Mouse (Mus musculus): ENCODE measurements around the gene Ezr. TPM values are rescaled to one million over a fixed set of nuclear protein-coding genes. Genes with fewer than 3 reads are reported as not detected.

Ezr gene
- total RNA-seq, 2 experiments from 2014 or later = 49.2 to 53.6 TPM

GRCm38 (mm10) chr17:6771661-6772489, 10.7 kb downstream of the Ezr start:
- DNase-seq (ENCODE audit: low spot score in 2 of 2) = no peak

DNA sequence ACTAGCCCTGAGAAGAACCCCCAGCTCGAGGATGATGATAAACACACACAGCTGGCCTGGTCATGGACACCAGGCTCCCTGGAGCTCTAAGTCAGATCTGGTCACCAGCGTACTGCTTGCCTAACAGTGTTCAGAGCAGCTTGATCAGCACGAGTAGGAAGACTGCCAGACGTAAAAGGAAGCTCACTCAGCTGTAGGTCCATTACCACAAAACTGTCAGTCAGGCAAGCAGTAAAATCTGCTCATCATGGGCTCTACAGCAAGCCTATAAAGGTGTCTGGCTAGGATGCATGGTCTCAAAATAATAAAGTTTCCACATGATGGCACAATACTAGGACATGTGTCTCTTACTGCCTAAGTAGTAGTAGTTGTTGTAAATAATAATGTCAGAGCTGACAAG, 13.0 kb downstream of the Ezr start:
- no peak for DNase-seq (ENCODE audit: low spot score in 2 of 2)

DNA sequence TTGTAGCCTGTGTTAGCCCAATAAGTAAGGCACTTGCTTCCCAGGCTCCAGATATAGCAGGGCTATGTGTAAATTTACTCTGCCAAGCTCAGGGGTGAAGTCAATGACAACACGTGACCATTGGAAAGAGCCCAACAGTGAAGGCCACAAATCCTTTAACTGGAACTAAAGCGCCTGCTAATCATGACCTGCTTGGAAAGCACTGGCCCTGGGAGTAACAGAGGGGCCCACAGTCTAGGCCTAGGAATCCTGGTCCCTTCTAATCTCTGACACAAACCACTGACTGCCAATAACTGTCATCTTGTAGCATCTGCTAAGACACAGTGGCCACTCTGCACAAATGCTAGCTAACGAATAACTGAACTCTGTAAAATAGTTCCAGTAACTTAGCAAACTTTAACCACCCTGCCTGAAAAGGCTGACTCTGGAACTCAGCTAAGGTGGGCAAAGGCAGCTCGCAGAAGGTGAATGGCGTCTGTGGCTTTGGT, 14.2 kb downstream of the Ezr start:
- no peak for DNase-seq (ENCODE audit: low spot score in 2 of 2)

- no peak for DNase-seq (ENCODE audit: low spot score in 2 of 2)
Observed at GRCm38 (mm10) chr17:6767771-6768170, 14.8 kb downstream of the Ezr start.

GRCm38 (mm10) chr17:6766823-6767222, 15.8 kb downstream of the Ezr start:
- DNase-seq (ENCODE audit: low spot score in 2 of 2) = no peak

DNA sequence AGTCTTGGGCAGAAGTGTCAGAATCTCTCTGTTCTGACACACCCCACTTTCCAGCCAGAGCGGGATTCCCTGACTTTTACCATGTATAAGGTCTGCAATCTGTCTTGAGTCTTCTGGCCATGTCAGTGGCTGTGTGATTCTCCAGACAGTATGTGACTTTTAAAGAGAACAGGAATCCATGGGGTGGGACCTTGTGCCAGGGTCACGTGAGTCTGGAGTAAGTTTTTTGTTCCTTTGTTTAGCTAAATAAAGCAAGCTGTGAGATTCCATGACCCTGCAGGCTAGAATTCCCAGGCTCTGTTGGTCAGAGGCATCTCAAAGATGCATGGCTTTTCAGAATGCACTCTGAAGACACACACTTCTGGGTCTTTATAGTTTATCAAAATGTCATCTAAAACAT, 16.7 kb downstream of the Ezr start:
- no peak for DNase-seq (ENCODE audit: low spot score in 2 of 2)

GRCm38 (mm10) chr17:6764730-6765129, 17.9 kb downstream of the Ezr start:
- DNase-seq (ENCODE audit: low spot score in 2 of 2) = no peak

- DNase-seq (ENCODE audit: low spot score in 2 of 2) = no peak
Observed at GRCm38 (mm10) chr17:6764227-6764593, 18.4 kb downstream of the Ezr start.

GRCm38 (mm10) chr17:6763513-6764226, 18.9 kb downstream of the Ezr start:
- DNase-seq (ENCODE audit: low spot score in 2 of 2) = no peak

GRCm38 (mm10) chr17:6759717-6760292, 22.8 kb downstream of the Ezr start:
- no peak for DNase-seq (ENCODE audit: low spot score in 2 of 2)

DNA sequence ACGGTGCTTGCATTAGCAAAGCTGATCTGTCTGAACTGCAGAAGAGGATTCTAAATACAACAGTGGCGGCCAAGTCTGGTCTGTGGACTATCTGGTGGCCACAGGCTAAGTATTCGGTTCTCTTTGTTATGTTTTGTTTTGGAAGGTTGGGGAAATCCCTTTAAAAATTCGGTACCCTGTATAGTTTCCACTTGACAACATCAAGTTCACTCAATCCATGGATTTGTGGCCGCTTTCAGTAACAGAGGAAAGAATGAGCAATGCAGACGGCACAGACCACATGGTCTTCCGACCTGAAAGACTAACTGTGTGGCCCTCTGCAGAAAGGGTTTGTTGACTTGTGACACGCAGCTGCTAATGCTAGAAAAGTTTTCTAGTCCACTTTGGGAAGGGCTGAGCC, 23.7 kb downstream of the Ezr start:
- DNase-seq (ENCODE audit: low spot score in 2 of 2) = no peak

DNA sequence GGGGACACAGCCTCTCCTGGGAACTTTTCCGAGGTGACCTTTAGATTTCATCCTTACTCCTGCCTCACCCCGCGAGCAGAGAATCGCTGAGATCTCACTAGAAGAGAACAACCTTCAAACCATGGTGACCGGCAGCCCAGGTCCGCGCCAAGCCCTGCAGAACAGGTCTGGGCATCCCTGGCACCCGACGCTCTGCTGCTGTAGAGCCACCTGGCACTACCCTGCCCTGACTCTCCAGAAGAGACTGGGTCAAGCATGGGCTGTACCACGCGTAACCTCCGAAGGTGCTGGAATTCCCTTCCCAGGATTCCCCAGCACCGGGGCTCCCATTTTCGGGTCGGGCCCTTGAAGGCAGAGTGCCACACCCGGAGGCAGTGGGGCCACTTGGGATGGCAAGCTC, 24.7 kb downstream of the Ezr start:
- no peak for DNase-seq (ENCODE audit: low spot score in 2 of 2)

- DNase-seq (ENCODE audit: low spot score in 2 of 2) = no peak
Observed at GRCm38 (mm10) chr17:6755873-6756272, 26.7 kb downstream of the Ezr start.

- DNase-seq (ENCODE audit: low spot score in 2 of 2) = peak in 1 of 2 experiments; percentile 23
Observed at GRCm38 (mm10) chr17:6755176-6755575, 27.4 kb downstream of the Ezr start.

DNA sequence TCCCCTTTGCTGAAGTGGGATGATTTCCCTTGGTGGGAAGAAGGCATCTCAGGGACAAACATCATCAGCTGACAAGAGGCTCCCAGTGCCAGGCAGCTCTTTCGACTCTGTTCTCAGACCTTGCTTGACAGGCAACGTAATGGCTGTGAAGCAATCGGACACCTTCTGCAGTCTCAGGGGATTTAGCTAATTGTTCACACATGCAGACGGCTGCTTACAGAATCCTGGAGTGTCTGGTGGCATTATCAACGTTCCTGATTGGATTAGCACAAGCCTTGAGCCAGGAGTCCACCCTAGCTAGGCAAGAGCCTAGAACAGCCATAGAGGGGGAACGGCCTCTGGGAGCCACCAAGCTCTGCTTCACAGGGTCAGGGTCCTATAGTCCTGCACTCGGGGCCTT, 30.2 kb downstream of the Ezr start:
- no peak for DNase-seq (ENCODE audit: low spot score in 2 of 2)

- DNase-seq (ENCODE audit: low spot score in 2 of 2) = no peak
Observed at GRCm38 (mm10) chr17:6751221-6751859, 31.2 kb downstream of the Ezr start.

DNA sequence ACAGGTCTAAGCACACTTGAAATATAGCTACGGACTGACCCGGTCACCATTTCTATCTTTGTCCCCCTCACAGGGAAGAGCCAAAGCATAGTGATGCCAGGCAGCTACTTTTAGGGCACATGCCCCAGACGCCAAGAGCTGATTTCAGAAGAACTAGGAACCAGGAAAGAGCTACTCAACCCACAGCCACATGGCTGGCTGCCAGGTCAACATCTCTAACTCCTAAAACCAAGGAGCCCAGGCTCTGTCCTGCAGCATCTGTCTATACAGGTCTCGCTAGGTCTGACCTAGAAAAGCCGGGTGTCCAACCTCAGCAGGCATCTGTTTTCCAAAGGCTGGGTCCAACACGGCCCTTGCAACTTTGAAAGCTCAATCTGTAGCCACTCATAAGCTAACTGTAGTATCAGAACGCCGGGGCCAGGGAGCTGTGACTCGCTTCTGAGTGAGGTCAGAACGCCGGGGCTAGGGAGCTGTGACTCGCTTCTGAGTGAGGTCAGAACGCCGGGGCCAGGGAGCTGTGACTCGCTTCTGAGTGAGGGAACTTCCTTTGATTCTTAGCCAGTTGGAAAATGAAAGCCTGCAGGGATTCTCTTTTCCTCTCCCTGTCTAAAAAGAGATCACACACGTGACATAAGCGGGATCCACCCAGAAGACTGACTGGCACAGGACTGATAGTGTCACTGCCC, 33.7 kb downstream of the Ezr start:
- no peak for DNase-seq (ENCODE audit: low spot score in 2 of 2)

GRCm38 (mm10) chr17:6747478-6747877, 35.1 kb downstream of the Ezr start:
- DNase-seq (ENCODE audit: low spot score in 2 of 2) = no peak

DNA sequence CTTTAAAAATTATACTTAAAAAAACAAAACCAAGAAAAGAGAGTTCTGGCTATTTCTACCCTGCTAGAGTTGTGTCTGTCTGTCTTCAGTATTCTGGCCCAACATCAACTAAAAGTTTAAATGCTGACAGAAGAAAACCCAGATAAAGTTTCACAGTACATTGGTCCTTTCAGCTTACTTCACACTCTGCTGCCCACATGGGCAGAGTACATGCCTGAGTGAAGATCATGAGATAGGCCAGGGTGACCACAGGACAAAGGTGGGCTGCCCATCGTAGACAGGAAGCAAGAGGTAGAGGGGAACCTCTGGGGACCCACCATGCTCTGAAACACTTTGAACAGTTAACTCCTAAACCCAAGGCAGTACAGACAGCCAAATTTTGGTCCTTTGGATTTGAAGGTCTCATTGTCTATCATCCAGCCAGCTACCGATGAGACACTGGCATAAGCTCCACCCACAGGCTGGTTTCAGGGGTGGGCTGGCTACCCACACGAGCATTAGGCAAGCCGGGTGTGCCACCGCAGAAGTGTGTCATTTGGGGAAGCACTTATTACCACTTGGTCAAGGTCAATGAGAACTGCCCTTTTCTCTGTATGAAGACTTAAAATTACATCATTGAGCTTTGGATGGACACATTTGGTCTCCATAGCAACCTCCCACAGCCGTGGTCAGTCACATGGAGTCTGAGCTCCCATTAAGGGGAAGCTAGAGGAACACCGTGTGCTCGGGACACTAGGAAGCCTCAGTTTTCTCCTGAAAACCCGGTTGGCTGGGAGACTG, 35.9 kb downstream of the Ezr start:
- no peak for DNase-seq (ENCODE audit: low spot score in 2 of 2)

DNA sequence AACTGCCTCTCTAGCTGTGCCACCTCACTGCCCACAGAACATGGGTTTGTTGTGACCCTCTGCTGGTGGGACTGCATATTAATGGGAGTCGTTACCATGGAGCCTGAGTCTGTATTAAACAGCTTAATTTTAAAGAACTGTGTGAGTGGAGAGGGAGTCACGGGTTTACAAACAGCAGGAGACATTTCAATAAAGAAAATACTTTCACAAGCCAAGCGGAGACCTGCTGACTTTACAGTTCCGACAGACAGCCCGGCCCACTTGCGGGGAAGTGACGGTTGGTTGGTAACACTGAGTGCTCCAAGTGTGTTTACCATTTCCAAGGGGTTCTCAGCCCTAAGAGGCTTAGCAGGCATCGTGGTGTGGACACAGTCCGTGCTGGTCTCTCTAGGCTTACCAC, 36.6 kb downstream of the Ezr start:
- DNase-seq (ENCODE audit: low spot score in 2 of 2) = no peak
